Mouse (Mus musculus) left cerebral cortex, postnatal 4 days (tissue): ENCODE results near the gene Arpp21. TPM values are rescaled to one million over a fixed set of nuclear protein-coding genes. Genes with fewer than 3 reads are reported as not detected.

Experiments used
- DNase-seq: peaks from one replicate; pipeline ENCODE4 v3.0.0-alpha.2; 2022
- intact Hi-C: fragments of 180-260 bp; cut with DNase I; formaldehyde crosslinking; loops from one replicate; pipeline ENCODE4 v1.15.1; 2025
- total RNA-seq, 2 experiments: library from RNA; stranded (reverse); gene quantifications; 2 replicates each; pipeline ENCODE4 v1.2.3; 2021

Arpp21 gene
- total RNA-seq, 2 experiments from 2014 or later: 459 to 577 TPM

DNA sequence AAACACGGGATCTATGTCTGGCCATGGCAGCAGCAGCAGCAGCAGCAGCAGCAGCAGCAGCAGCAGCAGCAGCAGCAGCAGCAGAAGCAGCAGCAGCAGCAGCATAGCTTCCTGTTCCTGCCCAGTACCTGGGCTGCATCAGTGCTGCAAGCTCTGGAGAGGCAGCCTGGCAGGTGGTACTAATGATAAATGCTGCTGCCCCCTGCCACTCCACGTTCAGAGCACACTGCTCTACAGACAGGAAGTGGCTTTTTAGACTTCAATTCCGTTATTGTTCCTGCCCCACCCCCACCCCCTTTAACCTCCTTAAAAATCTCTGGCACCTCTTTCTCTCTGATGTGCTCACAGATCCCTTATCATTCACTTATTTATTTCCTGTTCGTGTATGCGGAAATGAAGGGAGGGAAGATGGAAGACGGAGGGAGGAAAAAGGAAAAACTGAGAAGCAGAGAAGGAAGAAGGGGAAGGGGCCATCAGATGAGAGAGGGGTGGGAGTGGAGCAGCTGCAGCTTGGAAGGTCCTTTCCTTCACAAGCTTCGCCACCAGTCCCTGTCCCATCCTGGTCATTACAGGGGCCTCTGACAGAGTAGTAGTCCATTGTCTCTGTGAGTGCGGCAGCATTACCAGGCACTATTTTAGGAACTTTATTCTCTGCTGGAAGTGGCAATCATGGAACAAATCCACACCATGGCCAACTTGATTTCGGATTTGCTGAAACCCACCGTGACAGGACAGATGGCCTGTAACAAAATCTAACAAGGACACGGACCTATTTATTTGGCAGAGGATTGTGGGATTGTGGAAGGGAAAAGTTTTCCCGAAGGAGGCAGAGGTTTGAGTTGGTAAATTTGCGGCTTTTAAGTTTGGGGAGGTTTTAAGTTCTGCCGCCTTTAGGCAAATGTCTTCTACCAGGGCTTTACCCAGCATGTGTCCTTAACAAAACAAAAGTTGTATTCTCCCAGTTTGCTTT, 49.1 kb downstream of the Arpp21 start:
- no peak for DNase-seq
- intact Hi-C loops: no loop called here

DNA sequence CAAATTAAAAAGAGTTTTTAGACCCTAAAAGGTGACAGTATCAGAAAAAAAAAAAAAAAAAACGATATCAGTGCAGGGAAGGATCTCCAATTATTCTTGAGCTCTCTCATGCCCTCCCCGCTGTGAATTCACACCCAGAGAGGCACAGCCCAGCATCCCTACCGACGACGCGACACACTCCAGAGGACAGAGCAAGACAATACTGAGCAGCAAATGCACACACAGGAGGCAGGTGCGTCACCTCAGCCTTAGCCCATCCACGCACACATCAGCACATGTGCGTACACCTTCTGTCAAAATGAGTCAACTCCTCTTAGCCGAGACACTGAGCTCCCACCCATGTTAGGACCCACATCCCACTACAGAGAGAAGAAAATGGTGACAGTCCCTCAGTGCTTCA, 50.0 kb downstream of the Arpp21 start:
- no peak for DNase-seq
- intact Hi-C loops: no loop called here

DNA sequence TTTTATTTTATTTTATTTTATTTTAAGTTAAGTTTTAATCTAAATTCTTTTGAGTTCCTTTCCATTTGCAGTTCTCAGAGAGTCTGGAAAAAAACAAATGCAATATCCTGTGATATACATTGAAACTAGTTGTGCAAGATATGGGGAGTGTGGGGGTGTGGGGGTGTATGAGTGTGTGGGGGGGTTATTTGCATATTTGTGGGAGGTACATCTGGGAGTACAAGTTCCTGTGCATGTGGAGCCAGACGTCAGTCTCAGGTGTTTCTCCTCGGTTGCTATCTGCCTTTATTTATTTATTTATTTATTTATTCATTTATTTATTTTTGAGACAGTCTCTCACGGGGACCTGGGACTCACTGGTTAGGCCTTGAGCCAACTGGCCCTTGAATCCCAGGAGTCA, 53.0 kb downstream of the Arpp21 start:
- no peak for DNase-seq
- intact Hi-C loops: no loop called here

DNA sequence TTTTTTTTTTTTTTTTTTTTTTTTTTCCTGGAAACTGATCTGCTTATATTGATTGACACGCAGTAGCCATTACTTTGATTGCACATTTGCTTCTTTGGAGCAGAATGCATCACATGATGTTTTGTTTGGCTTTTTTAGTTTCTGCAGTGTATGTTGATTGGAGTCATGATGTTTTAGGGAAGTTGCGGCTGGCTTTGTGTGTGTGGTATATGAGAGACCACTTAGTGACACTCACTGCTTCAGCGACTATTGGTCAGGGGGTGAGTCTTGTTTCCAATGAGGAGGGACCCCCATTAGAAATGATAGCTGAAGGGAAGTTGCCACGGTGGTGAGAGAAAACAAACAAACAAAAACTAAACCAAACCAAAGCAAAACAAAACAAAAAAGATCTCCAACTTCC, 55.7 kb downstream of the Arpp21 start:
- intact Hi-C loops: no loop called here
- DNase-seq: no peak

DNA sequence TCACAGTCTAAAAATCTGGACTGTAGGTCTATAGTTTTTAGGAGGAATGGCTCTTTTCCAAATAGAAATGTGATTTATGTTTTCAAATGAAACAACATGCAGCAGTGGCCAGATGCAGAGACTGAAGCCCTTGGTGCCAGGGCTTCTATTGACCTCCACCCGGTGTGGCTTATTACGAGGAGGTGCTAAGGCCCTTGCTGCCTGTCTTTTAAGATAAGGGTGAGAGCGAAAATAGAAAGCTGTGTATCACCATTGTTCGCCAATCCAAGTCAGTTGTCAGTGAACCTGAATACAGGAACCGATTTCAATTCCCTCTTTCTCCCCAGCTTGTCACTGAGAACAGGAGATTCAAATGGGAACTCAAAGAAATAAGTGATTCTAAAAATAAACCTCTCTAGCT, 57.3 kb downstream of the Arpp21 start:
- DNase-seq: no peak

DNA sequence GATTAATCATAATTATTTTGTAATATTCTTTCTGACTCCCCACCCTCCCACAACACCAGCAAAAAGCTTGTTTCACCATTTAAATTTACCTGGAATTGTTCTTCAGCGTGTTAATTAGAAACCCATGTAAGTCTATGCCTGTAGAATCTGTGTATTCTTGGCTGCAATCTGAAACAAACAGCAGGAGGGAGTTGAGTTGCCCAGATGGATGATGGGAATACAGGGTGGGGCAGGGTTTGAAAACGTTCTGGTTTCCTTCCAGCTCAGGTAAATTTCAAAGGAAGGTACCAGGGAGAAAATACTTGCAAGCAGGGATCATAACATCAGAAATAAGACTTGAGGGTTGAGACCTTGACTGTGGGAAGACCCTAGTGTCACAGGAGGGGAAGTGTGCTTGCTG, 58.2 kb downstream of the Arpp21 start:
- DNase-seq: no peak
- intact Hi-C loops: no loop called here

More for the DNA sequence above, 57.3 kb downstream of the Arpp21 start:
- intact Hi-C loops: no loop called here

DNA sequence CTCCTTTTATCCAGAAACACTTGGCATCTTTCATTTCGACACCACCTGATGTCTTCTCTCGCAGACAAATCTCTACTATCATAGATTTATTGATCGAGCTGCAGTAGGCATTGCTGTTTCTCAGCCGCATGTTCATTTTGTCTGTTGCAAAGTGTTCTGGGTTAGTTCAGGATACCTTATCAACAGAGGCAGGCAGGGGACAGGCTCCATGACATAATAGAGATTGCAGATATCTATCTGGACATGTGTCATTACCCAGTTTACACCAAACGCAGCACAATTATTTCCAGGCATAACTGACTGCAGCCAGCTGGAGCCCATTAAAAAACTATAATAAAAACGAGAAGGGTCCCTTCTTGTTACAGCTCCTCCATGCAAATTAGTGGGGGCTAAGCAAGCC, 59.4 kb downstream of the Arpp21 start:
- no peak for DNase-seq

DNA sequence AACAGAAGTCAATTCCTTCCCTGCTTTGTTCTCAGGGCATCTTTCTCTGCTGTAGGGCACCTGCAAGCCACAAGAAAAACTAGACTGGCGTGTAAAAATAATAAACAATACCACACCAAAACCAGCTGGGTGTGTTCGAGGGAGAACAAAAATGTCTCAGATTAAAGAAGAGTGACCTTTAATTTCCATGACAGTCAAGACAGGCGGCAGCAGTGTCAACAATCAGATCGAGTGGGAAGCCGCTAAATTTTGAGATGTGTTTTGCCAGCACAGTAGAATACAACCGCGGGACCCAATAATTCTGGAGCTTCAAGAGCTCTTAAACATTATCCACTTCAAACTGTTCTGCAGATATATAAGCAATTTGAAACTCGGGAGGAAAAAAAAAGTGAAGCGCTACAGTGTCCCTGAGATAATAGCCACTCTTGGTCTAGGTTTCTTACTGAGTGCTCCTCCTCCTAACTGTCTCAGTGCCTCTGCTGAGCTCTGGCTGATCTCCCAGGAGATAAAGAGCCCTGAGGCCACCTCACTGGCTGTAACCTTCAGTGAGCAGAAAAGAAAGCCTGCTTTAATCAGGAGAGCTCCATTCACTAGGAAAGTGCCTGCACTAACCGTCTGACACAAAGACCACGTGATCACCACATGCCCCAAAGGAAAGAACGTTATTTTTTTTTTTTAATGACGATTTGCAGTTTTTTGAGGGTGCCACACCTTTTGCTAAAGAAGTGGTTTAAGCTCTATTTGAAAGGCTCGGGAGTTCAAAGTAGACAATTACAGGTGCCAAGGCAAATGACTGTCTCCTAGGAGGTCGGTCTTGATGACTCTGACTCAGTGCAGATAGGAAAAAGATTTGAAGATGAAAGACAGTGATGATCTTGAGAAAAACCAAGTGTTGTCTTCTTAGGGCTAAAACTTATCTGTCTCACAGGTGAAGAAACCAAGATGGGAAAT, 61.1 kb downstream of the Arpp21 start:
- intact Hi-C loops: no loop called here

More for the DNA sequence above, 59.4 kb downstream of the Arpp21 start:
- intact Hi-C loops: no loop called here

DNA sequence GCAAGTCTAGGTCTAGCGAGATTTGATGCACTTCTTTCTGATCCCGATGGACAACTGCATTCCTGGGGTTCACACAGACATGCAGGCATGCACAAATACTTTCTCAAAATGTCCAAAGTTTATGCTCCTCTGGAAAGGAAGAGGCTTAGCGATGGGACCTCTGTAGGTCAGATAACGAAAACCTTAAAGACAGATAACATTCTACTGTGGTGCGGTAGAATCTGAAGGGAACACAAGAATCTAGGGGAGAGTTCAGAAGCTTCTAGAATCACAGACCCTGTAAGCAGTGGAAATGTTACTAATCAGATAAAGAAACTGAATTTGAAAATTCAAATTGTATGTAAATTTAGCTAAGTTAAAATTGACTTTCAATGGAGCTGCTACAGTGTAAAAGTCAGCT, 62.0 kb downstream of the Arpp21 start:
- no peak for DNase-seq
- intact Hi-C loops: no loop called here

More for the DNA sequence above, 61.1 kb downstream of the Arpp21 start:
- peak; percentile 23 for DNase-seq

DNA sequence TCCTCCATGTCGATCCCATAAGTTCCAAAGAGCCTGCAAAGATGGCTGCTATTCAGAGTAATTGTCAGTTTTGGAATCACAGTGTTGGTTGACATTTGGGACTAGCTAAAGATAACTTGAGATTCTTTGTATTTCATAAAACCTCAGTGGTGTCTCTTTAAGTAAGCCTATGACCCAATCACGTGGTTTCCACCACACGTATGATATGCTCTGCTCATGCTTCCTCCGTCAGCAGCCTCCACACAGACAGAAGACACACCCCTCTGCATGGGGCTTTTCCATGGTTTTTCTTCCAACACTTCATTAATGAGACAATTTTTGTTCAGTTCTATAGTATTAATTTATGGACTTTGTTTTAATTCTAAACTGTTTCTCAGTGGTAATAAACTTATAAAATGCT, 71.1 kb downstream of the Arpp21 start:
- no peak for DNase-seq
- intact Hi-C loops: no loop called here

DNA sequence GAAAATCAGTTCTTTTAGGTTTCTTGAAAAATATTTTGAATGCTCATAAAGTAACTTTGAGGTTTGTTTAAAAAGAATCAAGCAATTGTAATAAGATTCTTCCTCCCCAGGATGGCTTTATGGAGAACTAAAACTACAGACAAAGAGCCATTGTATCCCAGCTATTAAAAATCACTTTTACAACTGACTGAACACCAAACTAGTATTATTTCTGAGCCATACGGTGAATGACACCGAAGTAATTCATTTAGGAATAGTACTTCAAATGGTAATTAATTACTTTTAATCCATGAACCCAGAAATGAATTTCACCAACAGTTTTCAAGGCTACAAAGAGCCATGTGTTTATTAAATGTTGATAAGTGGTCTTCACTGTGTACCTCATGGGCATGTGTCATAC, 74.8 kb downstream of the Arpp21 start:
- no peak for DNase-seq
- intact Hi-C loops: no loop called here

DNA sequence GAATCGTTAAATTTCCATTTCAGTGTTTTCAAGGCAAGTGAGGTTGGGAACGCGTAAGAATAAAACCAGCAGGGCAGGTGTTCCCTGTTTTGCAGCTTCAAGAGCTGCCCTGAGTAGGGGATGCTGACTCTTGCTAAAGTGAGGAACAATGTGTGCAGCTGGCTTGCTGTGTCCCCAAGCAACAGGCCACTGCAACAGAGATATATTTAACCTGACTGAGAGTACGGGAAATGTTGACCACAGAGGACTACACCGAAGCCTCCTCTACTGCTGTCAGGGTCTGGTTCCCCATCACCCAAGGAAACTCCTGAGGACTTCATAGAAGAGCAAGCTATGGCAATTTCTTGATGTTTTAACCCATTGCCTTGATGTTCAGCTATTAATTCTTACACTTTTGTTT, 81.8 kb downstream of the Arpp21 start:
- no peak for DNase-seq
- intact Hi-C loops: no loop called here

DNA sequence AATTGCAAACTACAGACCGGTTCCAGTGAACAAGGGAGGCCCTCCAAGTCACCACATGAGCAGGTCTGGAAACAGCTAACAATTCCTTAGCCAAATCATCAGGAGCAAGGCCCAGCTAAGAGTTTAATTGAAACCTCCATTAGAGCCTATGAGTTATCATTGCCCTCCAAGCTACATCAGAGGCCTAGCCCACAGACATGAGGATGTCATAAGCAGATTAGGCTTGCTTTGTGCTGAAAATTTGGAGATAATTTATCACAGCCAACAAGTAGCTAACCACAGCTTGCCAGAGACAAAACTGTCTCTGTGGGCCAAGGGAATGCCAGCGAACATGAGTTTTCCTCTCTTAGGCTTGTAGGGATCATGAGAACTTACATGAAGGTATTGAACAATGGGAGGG, 83.0 kb downstream of the Arpp21 start:
- DNase-seq: no peak
- intact Hi-C loops: no loop called here

DNA sequence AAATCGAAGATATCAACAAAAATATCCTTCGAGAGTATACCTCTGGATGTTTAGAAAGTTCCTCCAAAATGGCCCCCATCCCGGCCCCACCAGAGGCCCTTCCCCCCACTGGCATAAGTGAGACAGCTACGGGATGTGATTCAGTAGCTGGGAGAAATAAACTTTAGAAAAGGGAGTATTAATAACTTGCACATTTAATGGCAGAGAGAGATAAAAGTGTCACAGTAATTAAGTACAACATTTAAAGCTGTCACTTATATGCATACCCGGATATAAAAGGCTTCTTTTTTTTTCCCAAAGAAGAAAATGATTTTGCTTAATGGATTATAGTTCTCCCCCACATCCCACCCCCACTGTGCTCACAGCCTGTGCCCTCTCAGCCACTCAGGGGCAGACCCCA, 84.6 kb downstream of the Arpp21 start:
- DNase-seq: no peak
- intact Hi-C loops: no loop called here

DNA sequence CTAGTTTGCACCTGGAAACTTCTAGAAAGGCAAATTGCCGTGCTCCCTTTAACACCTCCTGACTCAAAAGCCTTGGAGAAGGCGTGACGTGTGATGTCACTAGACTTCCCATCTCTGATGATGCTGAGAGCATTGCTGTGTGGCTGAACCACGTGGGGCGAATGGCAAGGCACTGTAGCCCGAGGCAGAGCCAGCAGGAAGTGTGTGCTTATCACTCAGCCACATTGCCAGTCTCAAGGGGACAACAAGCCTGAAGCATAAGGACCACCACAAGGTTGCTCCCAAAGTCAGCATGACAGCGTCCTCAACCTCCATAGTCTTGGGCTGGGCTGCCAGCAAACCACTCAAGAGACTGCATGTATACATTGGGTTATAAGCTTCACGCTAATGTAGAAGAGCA, 95.1 kb downstream of the Arpp21 start:
- no peak for DNase-seq
- intact Hi-C loops: no loop called here

DNA sequence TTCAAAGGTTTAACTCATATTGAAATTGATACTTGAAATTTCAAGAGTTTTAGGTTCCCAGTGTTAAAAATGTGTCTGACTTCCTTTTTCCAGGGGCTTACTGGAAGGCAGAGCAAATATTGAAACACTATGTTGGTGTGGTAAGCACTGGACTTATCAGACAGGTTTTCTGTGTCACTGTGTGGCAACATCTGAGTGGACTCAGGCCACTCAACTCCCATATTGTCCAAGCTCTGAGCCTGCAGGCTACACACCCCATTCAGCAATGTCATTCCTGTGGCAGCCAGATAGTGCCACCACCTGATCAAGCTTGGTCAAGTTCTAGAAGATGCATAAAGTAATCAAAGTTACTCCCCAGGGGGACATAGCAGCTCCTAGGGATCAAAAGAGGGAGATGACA, 97.9 kb downstream of the Arpp21 start:
- no peak for DNase-seq
- intact Hi-C loops: no loop called here

DNA sequence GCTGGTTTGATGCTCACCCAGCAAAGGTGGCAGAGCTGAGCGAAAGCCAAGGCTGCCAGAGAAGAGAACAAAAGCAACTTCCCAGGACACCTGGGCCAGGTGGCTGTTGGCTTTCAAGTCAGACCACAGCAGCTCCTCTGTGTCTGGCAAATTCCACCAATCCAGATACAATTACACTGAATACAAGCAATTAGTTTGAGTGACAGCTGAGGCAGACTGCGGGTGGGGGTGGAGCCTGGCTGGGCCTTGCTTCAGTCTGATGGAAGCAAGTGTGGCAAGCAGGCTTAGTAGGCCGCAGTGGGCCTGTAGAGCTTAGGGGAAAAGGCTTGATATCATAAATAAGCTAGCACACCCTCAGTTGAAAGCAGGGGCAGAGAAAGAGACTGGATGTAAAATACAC, 104.9 kb downstream of the Arpp21 start:
- no peak for DNase-seq
- intact Hi-C loops: no loop called here

DNA sequence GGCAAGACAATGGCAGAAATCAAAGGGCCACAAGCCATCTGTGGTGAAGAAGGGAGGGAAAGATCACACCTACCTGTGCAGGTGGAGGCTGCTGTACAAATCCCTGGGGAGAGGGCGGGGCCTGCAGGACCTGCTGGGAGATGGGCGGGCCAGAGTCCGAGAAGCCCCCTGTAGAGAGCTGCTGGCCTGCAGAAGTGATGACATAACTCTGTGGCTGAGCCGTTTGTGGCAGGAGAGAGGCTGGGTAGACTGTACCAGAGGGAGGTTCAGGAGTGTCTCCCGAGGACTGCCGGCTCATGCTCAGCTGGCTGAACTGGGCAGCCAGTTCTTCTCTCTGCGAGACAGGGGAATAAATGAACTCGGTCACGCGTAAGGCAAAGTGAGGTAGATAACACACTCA, 111.1 kb downstream of the Arpp21 start:
- intact Hi-C loops: no loop called here
- peak; percentile 24 for DNase-seq

DNA sequence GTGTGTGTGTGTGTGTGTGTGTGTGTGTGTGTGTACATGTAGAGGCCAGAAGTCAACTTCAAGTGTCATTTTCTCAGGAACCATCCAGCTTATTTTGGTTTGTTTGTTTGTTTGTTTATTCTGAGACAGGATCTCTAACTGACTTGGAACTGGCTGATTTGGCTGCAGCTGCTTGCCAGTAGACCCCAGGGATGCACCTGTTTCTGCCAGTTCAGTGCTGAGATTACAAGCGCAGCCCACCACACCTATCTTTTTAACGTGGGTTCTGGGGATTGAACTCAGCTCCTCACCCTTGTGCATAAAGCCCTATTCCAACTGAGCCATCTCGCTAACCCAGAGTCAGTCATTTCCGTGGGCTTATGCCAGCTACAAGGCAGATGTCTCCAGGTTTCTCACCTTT, 111.6 kb downstream of the Arpp21 start:
- no peak for DNase-seq
- intact Hi-C loops: no loop called here

DNA sequence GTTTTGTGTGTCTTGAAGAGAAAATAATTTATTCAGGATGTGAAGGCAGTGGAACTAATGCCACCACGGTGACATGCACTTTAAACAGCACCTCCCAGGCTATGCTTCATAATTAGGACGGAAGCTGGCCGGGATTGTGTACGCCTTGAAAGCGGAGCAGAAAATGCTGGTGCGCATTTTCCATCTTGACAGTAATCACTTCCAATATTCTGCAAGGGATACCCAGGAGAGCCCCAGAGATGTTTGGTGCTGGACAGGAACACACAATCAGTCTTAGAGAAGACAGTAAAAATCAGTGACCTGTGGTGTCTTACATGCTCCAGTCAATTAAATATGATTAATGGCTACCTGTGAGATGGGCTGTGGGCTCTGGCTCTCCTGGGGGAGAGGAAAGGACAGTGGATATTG, 112.3 kb downstream of the Arpp21 start:
- intact Hi-C loops: no loop called here
- peak; percentile 15 for DNase-seq

DNA sequence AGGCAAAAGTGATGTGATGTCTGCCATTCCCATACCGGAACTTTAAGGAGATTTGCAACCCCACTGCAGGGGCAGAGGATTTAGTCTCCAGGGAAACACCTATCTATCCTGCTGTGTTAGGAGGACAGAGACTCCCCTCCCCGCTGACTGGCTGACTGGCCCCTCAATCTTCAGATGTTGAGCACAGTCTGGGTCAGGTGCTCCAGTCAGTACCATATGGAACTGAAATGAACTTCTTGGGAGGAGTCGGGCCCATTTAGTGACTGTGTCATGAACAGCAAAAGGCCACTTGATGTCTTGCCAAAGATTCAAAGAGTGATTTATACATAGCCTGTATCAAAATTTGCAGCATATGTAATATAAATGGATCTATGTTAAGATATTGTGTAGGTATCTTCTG, 116.2 kb downstream of the Arpp21 start:
- intact Hi-C loops: no loop called here
- no peak for DNase-seq

DNA sequence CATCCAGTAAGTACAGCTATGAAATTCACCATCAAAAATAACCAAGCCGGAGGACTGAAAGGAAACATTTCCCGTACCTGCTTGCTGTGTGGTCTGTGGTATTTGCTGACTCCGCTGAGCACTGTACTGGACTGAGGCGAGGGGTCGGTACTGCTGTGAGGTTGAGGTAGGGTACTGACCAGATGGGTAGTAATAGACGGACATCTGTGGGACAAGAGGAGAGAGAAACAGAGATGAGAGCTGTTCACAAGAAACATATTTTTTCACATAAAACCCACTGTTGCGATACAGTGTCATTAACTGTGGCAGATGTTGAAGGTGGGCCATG, 116.7 kb downstream of the Arpp21 start:
- intact Hi-C loops: no loop called here
- no peak for DNase-seq
